Mouse (Mus musculus) midbrain, embryonic 12.5 days (tissue): ENCODE measurements around the gene Saysd1. TPM values are rescaled to one million over a fixed set of nuclear protein-coding genes. Genes with fewer than 3 reads are reported as not detected.

ENCODE experiments used
- ATAC-seq: fragments of 200-750 bp; cut with Nextera tagmentation; 2 replicates; pipeline ENCODE4 v1.8.0; 2017; ENCODE audit warnings: low read depth, moderate TSS enrichment, moderate library complexity; ENCODE audit not compliant: low FRiP score
- H3K27ac ChIP-seq: fragments of 300-500 bp; sonication (generic); replicated peaks from 2 replicates; pipeline ENCODE4 v1.5.1; 2016; ENCODE audit warnings: mild to moderate bottlenecking
- H3K27me3 ChIP-seq: fragments of 300-500 bp; sonication (generic); 2 replicates; pipeline ENCODE4 v1.6.1; 2016; ENCODE audit warnings: mild to moderate bottlenecking
- H3K36me3 ChIP-seq: fragments of 300-500 bp; sonication (generic); 2 replicates; pipeline ENCODE4 v1.6.1; 2016
- H3K4me1 ChIP-seq: fragments of 300-500 bp; sonication (generic); 2 replicates; pipeline ENCODE4 v1.6.1; 2016
- H3K4me2 ChIP-seq: fragments of 300-500 bp; sonication (generic); replicated peaks from 2 replicates; pipeline ENCODE4 v1.6.1; 2016; ENCODE audit warnings: mild to moderate bottlenecking, moderate library complexity
- H3K4me3 ChIP-seq: fragments of 300-500 bp; sonication (generic); 2 replicates; pipeline ENCODE4 v1.5.1; 2016; ENCODE audit warnings: mild to moderate bottlenecking
- H3K9ac ChIP-seq: fragments of 300-500 bp; sonication (generic); replicated peaks from 2 replicates; pipeline ENCODE4 v1.6.1; 2016; ENCODE audit warnings: mild to moderate bottlenecking, moderate library complexity
- H3K9me3 ChIP-seq: fragments of 300-500 bp; sonication (generic); 2 replicates; pipeline ENCODE4 v1.6.1; 2016; ENCODE audit warnings: mild to moderate bottlenecking
- WGBS: fragments of 180-500 bp; shearing (Covaris S2); methylation state at CpG from one replicate; pipeline ENCODE4 v1.1.7; 2016; 5-methylcytosine and 5-hydroxymethylcytosine counted together
- polyA plus RNA-seq: library from polyadenylated mRNA; unstranded; fragments of >200 nt; fragmentation: Nextera tagmentation; extraction: Ambion mirVana; gene quantifications from 2 replicates; pipeline ENCODE4 v1.2.1, GENCODE M21; 2016

Gene Saysd1
- polyA plus RNA-seq, 1 experiment from 2014 or later = 11.2 TPM

- H3K9ac ChIP-seq = no peak overlapping the region
- peaks cover 26% of the 10 kb centered on the region for H3K4me1 ChIP-seq
- H3K27ac ChIP-seq = no peak overlapping the region
- H3K9me3 ChIP-seq = no peaks in the 10 kb centered on the region
- 93% methylated on average over 7 of the region's 7 CpGs for WGBS
- no peaks in the 10 kb centered on the region for H3K36me3 ChIP-seq
- ATAC-seq = no peak
- no peak overlapping the region for H3K4me3 ChIP-seq
- H3K27me3 ChIP-seq = peaks cover 8% of the 10 kb centered on the region; the same call in 1 of the 2 replicates
- no peak overlapping the region for H3K4me2 ChIP-seq
These were observed 36.8 kb upstream of the Saysd1 start for GRCm38 (mm10) chr14:20175114-20175513.

GRCm38 (mm10) chr14:20174696-20175095 is 36.4 kb upstream of the Saysd1 start:
- H3K27ac ChIP-seq = no peak overlapping the region
- 93% methylated on average over 6 of the region's 6 CpGs for WGBS
- H3K9me3 ChIP-seq = no peaks in the 10 kb centered on the region
- H3K4me1 ChIP-seq = peaks cover 23% of the 10 kb centered on the region
- H3K4me2 ChIP-seq = no peak overlapping the region
- no peaks in the 10 kb centered on the region for H3K36me3 ChIP-seq
- peaks cover 4% of the 10 kb centered on the region; the same call in 1 of the 2 replicates for H3K27me3 ChIP-seq
- H3K9ac ChIP-seq = no peak overlapping the region
- no peak overlapping the region for H3K4me3 ChIP-seq
- no peak for ATAC-seq

GRCm38 (mm10) chr14:20173873-20174490 is 35.6 kb upstream of the Saysd1 start:
- Histone ChIP-seq H3K4me3 (no peak overlapping the region), H3K27ac (no peak overlapping the region), H3K36me3 (no peaks in the 10 kb centered on the region), H3K4me1 (peaks cover 15% of the 10 kb centered on the region), H3K9me3 (no peaks in the 10 kb centered on the region), H3K4me2 (no peak overlapping the region), H3K27me3 (no peaks in the 10 kb centered on the region), H3K9ac (no peak overlapping the region)
- 95% methylated on average over 14 of the region's 14 CpGs for WGBS
- ATAC-seq = no peak

GRCm38 (mm10) chr14:20172924-20173323 is 34.6 kb upstream of the Saysd1 start:
- Histone ChIP-seq H3K4me2 (no peak overlapping the region), H3K4me1 (peaks cover 7% of the 10 kb centered on the region; the same call in 1 of the 2 replicates), H3K36me3 (no peaks in the 10 kb centered on the region), H3K27me3 (no peaks in the 10 kb centered on the region), H3K9me3 (no peaks in the 10 kb centered on the region), H3K27ac (no peak overlapping the region), H3K4me3 (no peak overlapping the region), H3K9ac (no peak overlapping the region)
- no peak for ATAC-seq
- WGBS = 83% methylated on average over 4 of the region's 4 CpGs

- no peak for ATAC-seq
- Histone ChIP-seq H3K4me3 (no peak overlapping the region), H3K4me2 (no peak overlapping the region), H3K27ac (no peak overlapping the region), H3K4me1 (peaks cover 7% of the 10 kb centered on the region; the same call in 1 of the 2 replicates), H3K27me3 (no peaks in the 10 kb centered on the region), H3K9me3 (no peaks in the 10 kb centered on the region), H3K36me3 (no peaks in the 10 kb centered on the region), H3K9ac (no peak overlapping the region)
- 79% methylated on average over 5 of the region's 5 CpGs for whole genome bisulfite sequencing
These were observed 34.2 kb upstream of the Saysd1 start for GRCm38 (mm10) chr14:20172509-20172908.

- Histone ChIP-seq H3K4me1 (peaks cover 7% of the 10 kb centered on the region; the same call in 1 of the 2 replicates), H3K9ac (no peak overlapping the region), H3K36me3 (no peaks in the 10 kb centered on the region), H3K27ac (no peak overlapping the region), H3K4me2 (no peak overlapping the region), H3K4me3 (no peak overlapping the region), H3K27me3 (no peaks in the 10 kb centered on the region), H3K9me3 (no peaks in the 10 kb centered on the region)
- ATAC-seq = no peak
- WGBS = 79% methylated on average over 3 of the region's 3 CpGs
These were observed 33.5 kb upstream of the Saysd1 start for GRCm38 (mm10) chr14:20171840-20172239.

- no peak for ATAC-seq
- WGBS = 90% methylated on average over 4 of the region's 4 CpGs
- no peak overlapping the region for H3K4me3 ChIP-seq
These were observed 30.9 kb upstream of the Saysd1 start for GRCm38 (mm10) chr14:20169251-20169650.

GRCm38 (mm10) chr14:20168478-20168877 is 30.1 kb upstream of the Saysd1 start:
- H3K4me3 ChIP-seq = no peak overlapping the region
- no peak overlapping the region for H3K27ac ChIP-seq
- H3K9me3 ChIP-seq = no peaks in the 10 kb centered on the region
- ATAC-seq = no peak
- H3K36me3 ChIP-seq = no peaks in the 10 kb centered on the region
- peaks cover 12% of the 10 kb centered on the region; the same call in 1 of the 2 replicates for H3K4me1 ChIP-seq
- WGBS = 82% methylated on average over 1 of the region's 1 CpGs
- H3K4me2 ChIP-seq = no peak overlapping the region
- H3K9ac ChIP-seq = no peak overlapping the region
- H3K27me3 ChIP-seq = no peaks in the 10 kb centered on the region

More at GRCm38 (mm10) chr14:20169251-20169650, 30.9 kb upstream of the Saysd1 start:
- no peak overlapping the region for H3K27ac ChIP-seq
- H3K27me3 ChIP-seq = no peaks in the 10 kb centered on the region
- no peaks in the 10 kb centered on the region for H3K9me3 ChIP-seq
- H3K9ac ChIP-seq = no peak overlapping the region
- H3K36me3 ChIP-seq = no peaks in the 10 kb centered on the region
- H3K4me1 ChIP-seq = peaks cover 7% of the 10 kb centered on the region; the same call in 1 of the 2 replicates
- H3K4me2 ChIP-seq = no peak overlapping the region

GRCm38 (mm10) chr14:20168054-20168453 is 29.7 kb upstream of the Saysd1 start:
- H3K27me3 ChIP-seq = no peaks in the 10 kb centered on the region
- no peak overlapping the region for H3K27ac ChIP-seq
- H3K4me3 ChIP-seq = no peak overlapping the region
- H3K4me2 ChIP-seq = no peak overlapping the region
- H3K4me1 ChIP-seq = peaks cover 15% of the 10 kb centered on the region; the same call in 1 of the 2 replicates
- no peak for ATAC-seq
- no peak overlapping the region for H3K9ac ChIP-seq
- 93% methylated on average over 2 of the region's 2 CpGs for WGBS
- no peaks in the 10 kb centered on the region for H3K36me3 ChIP-seq
- no peaks in the 10 kb centered on the region for H3K9me3 ChIP-seq

GRCm38 (mm10) chr14:20165413-20165812 is 27.1 kb upstream of the Saysd1 start:
- H3K9ac ChIP-seq = no peak overlapping the region
- H3K36me3 ChIP-seq = no peaks in the 10 kb centered on the region
- no peaks in the 10 kb centered on the region for H3K27me3 ChIP-seq
- no peak overlapping the region for H3K27ac ChIP-seq
- WGBS = 80% methylated on average over 1 of the region's 1 CpGs
- ATAC-seq = no peak
- peaks cover 14% of the 10 kb centered on the region; the same call in 1 of the 2 replicates for H3K4me1 ChIP-seq
- H3K4me3 ChIP-seq = no peak overlapping the region
- no peaks in the 10 kb centered on the region for H3K9me3 ChIP-seq
- no peak overlapping the region for H3K4me2 ChIP-seq

GRCm38 (mm10) chr14:20164438-20164837 is 26.1 kb upstream of the Saysd1 start:
- Histone ChIP-seq H3K9me3 (no peaks in the 10 kb centered on the region), H3K9ac (no peak overlapping the region), H3K4me2 (no peak overlapping the region), H3K27ac (no peak overlapping the region), H3K4me3 (no peak overlapping the region), H3K4me1 (peaks cover 15% of the 10 kb centered on the region; the same call in 1 of the 2 replicates), H3K27me3 (no peaks in the 10 kb centered on the region), H3K36me3 (no peaks in the 10 kb centered on the region)
- ATAC-seq = no peak
- 92% methylated on average over 7 of the region's 7 CpGs for WGBS

GRCm38 (mm10) chr14:20162686-20163085 is 24.4 kb upstream of the Saysd1 start:
- no peak overlapping the region for H3K4me3 ChIP-seq
- ATAC-seq = no peak
- no peak overlapping the region for H3K9ac ChIP-seq
- H3K9me3 ChIP-seq = no peaks in the 10 kb centered on the region
- H3K36me3 ChIP-seq = no peaks in the 10 kb centered on the region
- no peaks in the 10 kb centered on the region for H3K27me3 ChIP-seq
- no peak overlapping the region for H3K4me2 ChIP-seq
- no peak overlapping the region for H3K27ac ChIP-seq
- 89% methylated on average over 6 of the region's 6 CpGs for WGBS
- H3K4me1 ChIP-seq = peaks cover 17% of the 10 kb centered on the region; the same call in 1 of the 2 replicates
